ENCODE assay signal across 10 mouse cellular contexts in genomic region chr8:46941731-46942650, GRCm38 (mm10). TPM values are rescaled to one million over a fixed set of nuclear protein-coding genes. Genes with fewer than 3 reads are reported as not detected.
A peak's percentile ranks its signal among the peaks of the same experiment; 100 is the strongest.
DNase-seq lines count a peak whose midpoint lies in the region; ATAC-seq and TF ChIP-seq lines count a peak whose summit lies in the region.
"Had no signal": no experiment of that assay in that cellular context is flagged by ENCODE, and none has a peak within 500 bp of the region (broad histone marks: within the 10 kb centered on the region; RNA-seq: fewer than 3 reads in every experiment).

No protein-coding gene starts in this region.

- no peak for TF ChIP-seq POLR2A in lung, adult 2 months (IDR thresholded peaks at IDR 0.05; ENCODE audit: borderline replicate concordance, extremely low read depth, low read depth, low read length)
- TF ChIP-seq POLR2A in bone marrow, adult 2 months (IDR thresholded peaks at IDR 0.05; ENCODE audit: borderline replicate concordance, control insufficient read depth, low read depth, low read length): no peak

- no peaks in the 10 kb centered on the region for H3K27me3 ChIP-seq in heart, embryonic 10.5 days (ENCODE audit: insufficient read depth, poor library complexity, severe bottlenecking)
- H3K27me3 ChIP-seq in heart, postnatal 0 days (ENCODE audit: control insufficient read depth, insufficient read depth, low read length): no peaks in the 10 kb centered on the region
- H3K27me3 ChIP-seq: forebrain, embryonic 13.5 days; limb, embryonic 15.5 days had no signal

- H3K36me3 ChIP-seq in heart, embryonic 10.5 days: no peaks in the 10 kb centered on the region
- H3K36me3 ChIP-seq in heart, postnatal 0 days (replicated peaks; ENCODE audit: control insufficient read depth, insufficient read depth, low read length): no peaks in the 10 kb centered on the region
- H3K36me3 ChIP-seq: limb, embryonic 15.5 days had no signal

- TF ChIP-seq CTCF in lung, adult 2 months (IDR thresholded peaks at IDR 0.05; ENCODE audit: insufficient read depth, low read length): no peak
- TF ChIP-seq CTCF in bone marrow, adult 2 months (IDR thresholded peaks at IDR 0.05; ENCODE audit: control insufficient read depth, insufficient read depth, low read length): no peak
- no peak for TF ChIP-seq CTCF in heart, postnatal 0 days (IDR thresholded peaks at IDR 0.05; ENCODE audit: low read depth)

- ATAC-seq in heart, postnatal 0 days (ENCODE audit: insufficient read depth, low read depth): no peak
- ATAC-seq: forebrain, embryonic 13.5 days had no signal

- WGBS in heart, embryonic 10.5 days: 76% methylated on average over 15 of the region's 15 CpGs
- WGBS in lung, adult 2 months: 39% methylated on average over 15 of the region's 15 CpGs
- 57% methylated on average over 15 of the region's 15 CpGs for WGBS in bone marrow, adult 2 months
- 65% methylated on average over 15 of the region's 15 CpGs for WGBS in heart, postnatal 0 days

- DNase-seq in heart, embryonic 10.5 days (ENCODE audit: low spot score): no peak
- DNase-seq in heart, postnatal 25 days (ENCODE audit: low spot score): no peak
- DNase-seq in lung, adult 2 months: no peak
- no peak for DNase-seq in lung, postnatal 10 days
- no peak for DNase-seq in heart, postnatal 0 days (ENCODE audit: low spot score)
- no peak for DNase-seq in adipocyte (ENCODE audit: low spot score)
- no peak for DNase-seq in right cerebral cortex, postnatal 4 days

- TF ChIP-seq EP300 in heart, postnatal 0 days (IDR thresholded peaks at IDR 0.05; ENCODE audit: low read depth): no peak

- no peaks in the 10 kb centered on the region for H3K9me3 ChIP-seq in heart, embryonic 10.5 days
- H3K9me3 ChIP-seq in heart, postnatal 0 days (replicated peaks; ENCODE audit: control insufficient read depth, low read length): no peaks in the 10 kb centered on the region
- H3K9me3 ChIP-seq: limb, embryonic 15.5 days had no signal

- H3K27ac ChIP-seq in heart, embryonic 10.5 days: 0 out of 2 replicates have a peak overlapping the region, but pooled peaks have one; percentile 42
- H3K27ac ChIP-seq in bone marrow, adult 2 months (ENCODE audit: control insufficient read depth, insufficient read depth, low read depth, low read length, poor library complexity): peak overlapping the region; percentile 92
- H3K27ac ChIP-seq in heart, postnatal 0 days (ENCODE audit: low read depth): peak overlapping the region; percentile 84
- H3K27ac ChIP-seq: forebrain, embryonic 13.5 days; limb, embryonic 15.5 days had no signal

- no peaks in the 10 kb centered on the region for H3K4me1 ChIP-seq in heart, embryonic 10.5 days
- peaks cover 9% of the 10 kb centered on the region for H3K4me1 ChIP-seq in lung, adult 2 months (ENCODE audit: control insufficient read depth, insufficient read depth, low read length)
- peaks cover 2% of the 10 kb centered on the region for H3K4me1 ChIP-seq in bone marrow, adult 2 months (ENCODE audit: control insufficient read depth, insufficient read depth, low read length)
- H3K4me1 ChIP-seq in heart, postnatal 0 days (ENCODE audit: control insufficient read depth, insufficient read depth): 0 out of 2 replicates have a peak, but pooled peaks cover 4% of the 10 kb centered on the region
- H3K4me1 ChIP-seq: forebrain, embryonic 13.5 days had no signal

- H3K9ac ChIP-seq in heart, postnatal 0 days (replicated peaks; ENCODE audit: low read depth, low read length): no peak overlapping the region
- H3K9ac ChIP-seq: forebrain, embryonic 13.5 days; limb, embryonic 15.5 days had no signal

- no peak overlapping the region for H3K4me3 ChIP-seq in heart, embryonic 10.5 days
- peak overlapping the region; percentile 30 for H3K4me3 ChIP-seq in lung, adult 2 months (replicated peaks; ENCODE audit: extremely low read depth, low read depth, low read length)
- no peak overlapping the region for H3K4me3 ChIP-seq in bone marrow, adult 2 months (replicated peaks; ENCODE audit: control insufficient read depth, low read depth, low read length)
- H3K4me3 ChIP-seq in heart, postnatal 0 days (ENCODE audit: low read depth, low read length): no peak overlapping the region
- H3K4me3 ChIP-seq: forebrain, embryonic 13.5 days; limb, embryonic 15.5 days had no signal

- intact Hi-C loops in heart, postnatal 25 days (cut with DNase I): loop anchor here (10.0 kb wide), 1 partner anchor 387 kb away; the partner anchor contains the start of gene Cenpu

- peak overlapping the region; percentile 35; the same call in 1 of the 2 replicates for H3K4me2 ChIP-seq in heart, postnatal 0 days (ENCODE audit: low read depth, low read length)
- H3K4me2 ChIP-seq: forebrain, embryonic 13.5 days; limb, embryonic 15.5 days had no signal

RNA-seq across cellular contexts. Expression of gene Enpp6, which starts 44.7 kb away (rescaled TPM):
- 1.3 TPM in 2 replicates for polyA plus RNA-seq in heart, embryonic 10.5 days (2016; fragmentation: Nextera tagmentation; extraction: Ambion mirVana)
- total RNA-seq in heart, postnatal 25 days (2021): 1 to 10 TPM; 4.9 to 6.3 TPM
- 2.4 and 10.4 TPM in 2 replicates for polyA plus RNA-seq in lung, adult 2 months (2012; rRNA removed)
- polyA plus RNA-seq in bone marrow, adult 2 months (2011; ENCODE audit: insufficient read depth, insufficient read length, low replicate concordance, missing spikeins): 0.52 TPM in 1 of 2 replicates, not detected in the other
- total RNA-seq in heart, postnatal 0 days (2014; rRNA removed; ENCODE audit: low replicate concordance): 7.7 and 13.0 TPM in 2 replicates
- polyA plus RNA-seq in heart, postnatal 0 days (2015; fragmentation: Nextera tagmentation; extraction: Ambion mirVana): 5.4 and 5.5 TPM in 2 replicates

Comparison
In these comparisons a context has a peak if more than half of its experiments do, and no peak if none do; other contexts are left out.
1. H3K27ac ChIP-seq: peak in every context shown above with its lines; median percentile 92 in bone marrow, adult 2 months; 84 in heart, postnatal 0 days; 42 in heart, embryonic 10.5 days.